Comparison of ENCODE assay signal across 30 mouse cellular contexts in the genomic region with DNA sequence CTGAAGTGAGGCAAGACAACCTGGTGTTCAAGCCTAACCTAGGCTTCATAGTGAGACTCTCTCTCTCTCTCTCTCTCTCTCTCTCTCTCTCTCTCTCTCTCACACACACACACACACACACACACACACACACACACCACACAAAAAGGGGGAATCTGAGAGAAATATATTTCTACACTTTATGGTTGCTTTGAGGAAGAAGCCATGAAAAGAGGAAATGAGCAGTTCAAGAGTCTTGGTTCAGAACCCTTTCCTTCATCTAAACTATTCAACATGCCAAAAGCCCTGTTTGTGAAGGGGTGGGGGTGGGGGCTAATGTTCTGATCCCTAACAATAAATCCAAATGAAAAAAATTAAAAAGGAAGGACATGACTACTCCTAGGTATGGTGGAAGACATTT. TPM values are rescaled to one million over a fixed set of nuclear protein-coding genes. Genes with fewer than 3 reads are reported as not detected.
"Had no signal": no experiment of that assay in that cellular context is flagged by ENCODE, and none has a peak within 500 bp of the region (broad histone marks: within the 10 kb centered on the region; RNA-seq: fewer than 3 reads in every experiment).

No protein-coding gene starts in this region.

- ATAC-seq: lung, postnatal 0 days; midbrain, embryonic 16.5 days had no signal

- DNase-seq: kidney, adult 2 months; kidney, postnatal 25 days; layer of hippocampus, adult 9-11 months; liver, embryonic 13.5 days; lung, embryonic 14.5 days; thymus, postnatal 36 days had no signal

- H3K36me3 ChIP-seq: liver, embryonic 13.5 days; midbrain, embryonic 12.5 days; stomach, embryonic 15.5 days had no signal

- H3K4me1 ChIP-seq: liver, embryonic 13.5 days; midbrain, embryonic 12.5 days; stomach, embryonic 15.5 days had no signal

- H3K27ac ChIP-seq: kidney, postnatal 0 days; layer of hippocampus, adult 2 months; liver, embryonic 13.5 days; macrophage; midbrain, embryonic 12.5 days; stomach, embryonic 15.5 days had no signal

- H3K9me3 ChIP-seq: liver, embryonic 13.5 days; stomach, embryonic 15.5 days had no signal

- H3K27me3 ChIP-seq: liver, embryonic 13.5 days; midbrain, embryonic 12.5 days; stomach, embryonic 15.5 days had no signal

- H3K4me3 ChIP-seq: layer of hippocampus, adult 2 months; liver, embryonic 13.5 days; midbrain, embryonic 12.5 days; myocyte; stomach, embryonic 15.5 days had no signal

- H3K9ac ChIP-seq: liver, embryonic 13.5 days; lung, embryonic 14.5 days; midbrain, embryonic 12.5 days; stomach, embryonic 15.5 days had no signal

RNA-seq across cellular contexts. Expression of gene H2al2a, which starts 7.2 kb away (rescaled TPM):
- total RNA-seq: layer of hippocampus, adult 2 months; layer of hippocampus, postnatal 25 days; left cerebral cortex, adult 18-20 months; left cerebral cortex, postnatal 25 days; liver, adult 2 months; megakaryocyte-erythroid progenitor cell, adult 5-6 weeks had no signal
- polyA plus RNA-seq: kidney, embryonic 14.5 days; kidney, postnatal 0 days; large intestine, adult 2 months; limb, embryonic 11.5 days; limb, embryonic 14.5 days; liver, adult 2 months; liver, embryonic 13.5 days; liver, embryonic 16.5 days; lung, embryonic 14.5 days; lung, postnatal 0 days; macrophage; midbrain, embryonic 12.5 days; midbrain, embryonic 16.5 days; myocyte; neural tube, embryonic 11.5 days; neural tube, embryonic 14.5 days; small intestine, adult 2 months; stomach, embryonic 15.5 days; thymus, postnatal 0 days; urinary bladder, adult 2 months had no signal

RNA-seq across cellular contexts. Expression of gene A930004D18Rik, which starts 48.0 kb away (rescaled TPM):
- total RNA-seq: megakaryocyte-erythroid progenitor cell, adult 5-6 weeks had no signal

RNA-seq across cellular contexts. Expression of gene Skida1, which starts 59.3 kb away (rescaled TPM):
- total RNA-seq: megakaryocyte-erythroid progenitor cell, adult 5-6 weeks; monocyte, adult 5-6 weeks had no signal
- polyA plus RNA-seq: macrophage had no signal
